Mouse (Mus musculus): ENCODE results near the gene Nutm1. TPM values are rescaled to one million over a fixed set of nuclear protein-coding genes. Genes with fewer than 3 reads are reported as not detected.
A peak's percentile ranks its signal among the peaks of the same experiment; 100 is the strongest.

Gene Nutm1
- total and polyA plus RNA-seq, 2 experiments from 2014 or later = 0.08 TPM; not detected in 1

GRCm38 (mm10) chr2:112285031-112285390, 25.9 kb upstream of the Nutm1 start:
- H3K9ac ChIP-seq = peak overlapping the region; percentile 48; the same call in 1 of the 2 replicates
- ATAC-seq (no peak), DNase-seq (no peak)
- no peaks in the 10 kb centered on the region for H3K36me3 ChIP-seq (ENCODE audit: insufficient read depth)
- peak overlapping the region; percentile 74 for H3K4me2 ChIP-seq (ENCODE audit: low read depth)
- 0 out of 2 replicates have a peak, but pooled peaks cover 3% of the 10 kb centered on the region for H3K4me1 ChIP-seq (ENCODE audit: insufficient read depth)
- no peaks in the 10 kb centered on the region for H3K9me3 ChIP-seq (ENCODE audit: low read length)
- H3K27me3 ChIP-seq (ENCODE audit: insufficient read depth, low read length) = no peaks in the 10 kb centered on the region
- peak overlapping the region; percentile 33; the same call in 1 of the 2 replicates for H3K4me3 ChIP-seq (ENCODE audit: low read depth, low read length)
- no peak overlapping the region for H3K27ac ChIP-seq (ENCODE audit: low read depth, low read length)
- no peak for TF ChIP-seq CTCF (IDR thresholded peaks at IDR 0.05; ENCODE audit: low read depth)
- WGBS = 56% methylated on average over 6 of the region's 6 CpGs

GRCm38 (mm10) chr2:112284363-112285030, 25.4 kb upstream of the Nutm1 start:
- Histone ChIP-seq H3K27me3 (ENCODE audit: insufficient read depth, low read length) (no peaks in the 10 kb centered on the region), H3K36me3 (ENCODE audit: insufficient read depth) (no peaks in the 10 kb centered on the region), H3K27ac (ENCODE audit: low read depth, low read length) (no peak overlapping the region), H3K9ac (peak overlapping the region; percentile 48; the same call in 1 of the 2 replicates), H3K9me3 (ENCODE audit: low read length) (no peaks in the 10 kb centered on the region), H3K4me2 (ENCODE audit: low read depth) (peak overlapping the region; percentile 74), H3K4me1 (ENCODE audit: insufficient read depth) (0 out of 2 replicates have a peak, but pooled peaks cover 3% of the 10 kb centered on the region), H3K4me3 (ENCODE audit: low read depth, low read length) (peak overlapping the region; percentile 33)
- DNase-seq (peak; percentile 32), ATAC-seq (peak; percentile 86)
- no peak for TF ChIP-seq CTCF (IDR thresholded peaks at IDR 0.05; ENCODE audit: low read depth)
- WGBS = 2% methylated on average over 21 of the region's 21 CpGs

- DNase-seq (no peak), ATAC-seq (no peak)
- no peak for TF ChIP-seq CTCF (IDR thresholded peaks at IDR 0.05; ENCODE audit: low read depth)
- Histone ChIP-seq H3K4me2 (ENCODE audit: low read depth) (no peak overlapping the region), H3K4me1 (ENCODE audit: insufficient read depth) (0 out of 2 replicates have a peak, but pooled peaks cover 3% of the 10 kb centered on the region), H3K27me3 (ENCODE audit: insufficient read depth, low read length) (no peaks in the 10 kb centered on the region), H3K36me3 (ENCODE audit: insufficient read depth) (no peaks in the 10 kb centered on the region), H3K9me3 (ENCODE audit: low read length) (no peaks in the 10 kb centered on the region), H3K27ac (ENCODE audit: low read depth, low read length) (no peak overlapping the region), H3K9ac (no peak overlapping the region), H3K4me3 (ENCODE audit: low read depth, low read length) (no peak overlapping the region)
- 100% methylated on average over 1 of the region's 1 CpGs for WGBS
Observed at GRCm38 (mm10) chr2:112282846-112283245, 23.8 kb upstream of the Nutm1 start.

- ATAC-seq (no peak), DNase-seq (no peak)
- no peaks in the 10 kb centered on the region for H3K4me1 ChIP-seq (ENCODE audit: insufficient read depth)
- no peak overlapping the region for H3K4me3 ChIP-seq (ENCODE audit: low read depth, low read length)
- WGBS = 94% methylated on average over 3 of the region's 3 CpGs
- H3K4me2 ChIP-seq (ENCODE audit: low read depth) = no peak overlapping the region
- no peaks in the 10 kb centered on the region for H3K27me3 ChIP-seq (ENCODE audit: insufficient read depth, low read length)
- no peak overlapping the region for H3K9ac ChIP-seq
- TF ChIP-seq CTCF (IDR thresholded peaks at IDR 0.05; ENCODE audit: low read depth) = no peak
- no peaks in the 10 kb centered on the region for H3K36me3 ChIP-seq (ENCODE audit: insufficient read depth)
- H3K9me3 ChIP-seq (ENCODE audit: low read length) = no peaks in the 10 kb centered on the region
- H3K27ac ChIP-seq (ENCODE audit: low read depth, low read length) = no peak overlapping the region
Observed at GRCm38 (mm10) chr2:112276870-112277269, 17.8 kb upstream of the Nutm1 start.

GRCm38 (mm10) chr2:112273474-112273873, 14.4 kb upstream of the Nutm1 start:
- Histone ChIP-seq H3K4me2 (ENCODE audit: low read depth) (no peak overlapping the region), H3K4me1 (ENCODE audit: insufficient read depth) (peaks cover 15% of the 10 kb centered on the region; the same call in 1 of the 2 replicates), H3K9ac (no peak overlapping the region), H3K27me3 (ENCODE audit: insufficient read depth, low read length) (no peaks in the 10 kb centered on the region), H3K4me3 (ENCODE audit: low read depth, low read length) (no peak overlapping the region), H3K27ac (ENCODE audit: low read depth, low read length) (no peak overlapping the region), H3K36me3 (ENCODE audit: insufficient read depth) (no peaks in the 10 kb centered on the region), H3K9me3 (ENCODE audit: low read length) (no peaks in the 10 kb centered on the region)
- ATAC-seq (no peak), DNase-seq (no peak)
- 90% methylated on average over 6 of the region's 6 CpGs for WGBS
- TF ChIP-seq CTCF (IDR thresholded peaks at IDR 0.05; ENCODE audit: low read depth) = no peak

DNA sequence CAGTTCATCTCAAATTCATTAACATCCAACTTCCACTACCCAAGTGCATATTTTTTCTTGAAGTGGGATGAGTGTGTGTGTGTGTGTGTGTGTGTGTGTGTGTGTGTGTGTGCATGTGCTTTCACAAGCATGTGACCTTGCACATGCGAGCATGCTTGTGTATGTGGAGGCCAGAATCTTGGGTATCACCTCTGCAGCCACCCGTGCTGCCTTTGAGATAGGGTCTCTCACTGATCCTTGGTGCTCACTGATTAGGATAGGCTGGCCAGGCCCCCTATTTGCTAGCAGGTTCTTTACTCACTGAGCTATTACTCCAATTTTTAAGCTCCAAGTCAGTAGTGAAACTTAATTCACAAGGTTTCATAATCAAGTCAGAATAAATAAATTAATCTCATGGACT, 13.8 kb upstream of the Nutm1 start:
- no peak for ATAC-seq
- 98% methylated on average over 2 of the region's 2 CpGs for WGBS
- H3K9ac ChIP-seq = no peak overlapping the region
- H3K4me1 ChIP-seq (ENCODE audit: insufficient read depth) = peaks cover 19% of the 10 kb centered on the region
- H3K27me3 ChIP-seq (ENCODE audit: insufficient read depth, low read length) = no peaks in the 10 kb centered on the region
- no peaks in the 10 kb centered on the region for H3K9me3 ChIP-seq (ENCODE audit: low read length)
- no peaks in the 10 kb centered on the region for H3K36me3 ChIP-seq (ENCODE audit: insufficient read depth)
- H3K4me3 ChIP-seq (ENCODE audit: low read depth, low read length) = no peak overlapping the region
- H3K27ac ChIP-seq (ENCODE audit: low read depth, low read length) = no peak overlapping the region
- DNase-seq = no peak
- no peak for TF ChIP-seq CTCF (IDR thresholded peaks at IDR 0.05; ENCODE audit: low read depth)
- no peak overlapping the region for H3K4me2 ChIP-seq (ENCODE audit: low read depth)

GRCm38 (mm10) chr2:112270011-112270410, 10.9 kb upstream of the Nutm1 start:
- no peak for DNase-seq
- H3K27ac ChIP-seq (ENCODE audit: low read depth, low read length) = no peak overlapping the region
- H3K27me3 ChIP-seq (ENCODE audit: insufficient read depth, low read length) = no peaks in the 10 kb centered on the region
- no peak overlapping the region; the same call in 1 of the 2 replicates for H3K4me2 ChIP-seq (ENCODE audit: low read depth)
- H3K36me3 ChIP-seq (ENCODE audit: insufficient read depth) = no peaks in the 10 kb centered on the region
- H3K4me1 ChIP-seq (ENCODE audit: insufficient read depth) = peaks cover 31% of the 10 kb centered on the region
- H3K9ac ChIP-seq = no peak overlapping the region
- H3K9me3 ChIP-seq (ENCODE audit: low read length) = no peaks in the 10 kb centered on the region
- TF ChIP-seq CTCF (IDR thresholded peaks at IDR 0.05; ENCODE audit: low read depth) = no peak
- no peak for ATAC-seq
- 86% methylated on average over 2 of the region's 2 CpGs for WGBS
- no peak overlapping the region for H3K4me3 ChIP-seq (ENCODE audit: low read depth, low read length)
